Mouse (Mus musculus): ENCODE measurements at regions not wholly inside any gene's neighbourhood (a gene's known extent, or its start where the extent isn't known, plus 50 kb on each side); places are given as distances from the start of the nearest gene placed in this dataset.

GRCm38 (mm10) chr12:71477691-71478090, 168.0 kb downstream of the Dact1 start:
- no peak for TF ChIP-seq CTCF (IDR thresholded peaks at IDR 0.05; ENCODE audit: borderline replicate concordance, extremely low read depth, insufficient read depth, insufficient read length)
- TF ChIP-seq POLR2A (IDR thresholded peaks at IDR 0.05; ENCODE audit: borderline replicate concordance, extremely low read depth, insufficient read depth, insufficient read length, poor library complexity, severe bottlenecking), result no peak

Measured in brain, embryonic 14.5 days (tissue).